Mouse (Mus musculus) lung, postnatal 0 days (tissue): ENCODE data around the gene Hrg. TPM values are rescaled to one million over a fixed set of nuclear protein-coding genes. Genes with fewer than 3 reads are reported as not detected.

ENCODE experiments used
- ATAC-seq: fragments of 200-750 bp; cut with Nextera tagmentation; 2 replicates; pipeline ENCODE4 v1.8.0; 2017; ENCODE audit warnings: moderate library complexity
- DNase-seq: peaks from one replicate; pipeline ENCODE4 v3.0.0-alpha.2; 2016; ENCODE audit warnings: low spot score
- H3K27ac ChIP-seq: fragments of 300-500 bp; sonication (generic); 2 replicates; pipeline ENCODE4 v1.5.1; 2014; ENCODE audit warnings: antibody characterized with exemption, mild to moderate bottlenecking, low read length, mixed read lengths
- H3K27me3 ChIP-seq: fragments of 300-500 bp; sonication (generic); replicated peaks from 2 replicates; pipeline ENCODE4 v1.6.1; 2014; ENCODE audit warnings: low read length, mixed read lengths; ENCODE audit not compliant: insufficient read depth
- H3K36me3 ChIP-seq: fragments of 300-500 bp; sonication (generic); 2 replicates; pipeline ENCODE4 v1.6.1; 2014; ENCODE audit warnings: low read length, mixed read lengths; ENCODE audit not compliant: insufficient read depth
- H3K4me1 ChIP-seq: fragments of 300-500 bp; sonication (generic); 2 replicates; pipeline ENCODE4 v1.6.1; 2014; ENCODE audit warnings: antibody characterized with exemption, low read depth, low read length, mixed read lengths; ENCODE audit not compliant: insufficient read depth
- H3K4me2 ChIP-seq: fragments of 300-500 bp; sonication (generic); replicated peaks from 2 replicates; pipeline ENCODE4 v1.6.1; 2014; ENCODE audit warnings: low read depth, mild to moderate bottlenecking, low read length, moderate library complexity, mixed read lengths
- H3K4me3 ChIP-seq: fragments of 300-500 bp; sonication (generic); 2 replicates; pipeline ENCODE4 v1.5.1; 2014; ENCODE audit warnings: low read depth, low read length
- H3K9ac ChIP-seq: fragments of 300-500 bp; sonication (generic); replicated peaks from 2 replicates; pipeline ENCODE4 v1.6.1; 2014; ENCODE audit warnings: low read depth, mild to moderate bottlenecking
- H3K9me3 ChIP-seq: fragments of 300-500 bp; sonication (generic); 2 replicates; pipeline ENCODE4 v1.6.1; 2016; ENCODE audit warnings: low read length, mixed read lengths
- CTCF ChIP-seq: IDR thresholded peaks from 2 replicates; pipeline ENCODE4 v1.5.1; 2016; ENCODE audit warnings: antibody characterized with exemption, mild to moderate bottlenecking
- EP300 ChIP-seq: IDR thresholded peaks from 2 replicates; pipeline ENCODE4 v1.6.1; 2016; ENCODE audit warnings: antibody characterized with exemption, mild to moderate bottlenecking, control low read depth
- WGBS: fragments of 180-500 bp; shearing (Covaris S2); extraction: QIAGEN DNeasy Blood & Tissue Kit; methylation state at CpG from one replicate; pipeline ENCODE4 v1.1.7; 2014; 5-methylcytosine and 5-hydroxymethylcytosine counted together
- polyA plus RNA-seq: library from polyadenylated mRNA; unstranded; fragments of >200 nt; fragmentation: Nextera tagmentation; extraction: Ambion mirVana; gene quantifications from 2 replicates; pipeline ENCODE4 v1.2.1, GENCODE M21; 2015

Hrg gene
- polyA plus RNA-seq, 1 experiment from 2014 or later = 0.06 TPM

- Histone ChIP-seq H3K4me3 (no peak overlapping the region), H3K4me1 (no peaks in the 10 kb centered on the region), H3K4me2 (no peak overlapping the region), H3K27ac (no peak overlapping the region), H3K27me3 (no peaks in the 10 kb centered on the region), H3K9me3 (no peaks in the 10 kb centered on the region), H3K36me3 (no peaks in the 10 kb centered on the region), H3K9ac (no peak overlapping the region)
- 79% methylated on average over 15 of the region's 15 CpGs for WGBS
- TF ChIP-seq EP300 (no peak), CTCF (no peak)
- no peak for DNase-seq
- ATAC-seq = no peak
Measured at GRCm38 (mm10) chr16:22918664-22919312, 32.1 kb upstream of the Hrg start.

- Histone ChIP-seq H3K4me3 (no peak overlapping the region), H3K9ac (no peak overlapping the region), H3K27ac (no peak overlapping the region), H3K27me3 (no peaks in the 10 kb centered on the region), H3K4me2 (no peak overlapping the region), H3K4me1 (no peaks in the 10 kb centered on the region), H3K36me3 (no peaks in the 10 kb centered on the region), H3K9me3 (no peaks in the 10 kb centered on the region)
- peak; percentile 60 for DNase-seq
- TF ChIP-seq CTCF (no peak), EP300 (0 out of 2 replicates have a peak, but pooled peaks have one; percentile 8)
- 35% methylated on average over 18 of the region's 18 CpGs for WGBS
- peak; percentile 83 for ATAC-seq
Measured at GRCm38 (mm10) chr16:22919971-22920854, 30.7 kb upstream of the Hrg start.

- no peak for DNase-seq
- TF ChIP-seq EP300 = no peak
- no peak for TF ChIP-seq CTCF
- 88% methylated on average over 5 of the region's 5 CpGs for WGBS
- Histone ChIP-seq H3K27ac (no peak overlapping the region), H3K4me2 (no peak overlapping the region), H3K9me3 (no peaks in the 10 kb centered on the region), H3K27me3 (no peaks in the 10 kb centered on the region), H3K4me1 (no peaks in the 10 kb centered on the region), H3K36me3 (no peaks in the 10 kb centered on the region), H3K4me3 (no peak overlapping the region), H3K9ac (no peak overlapping the region)
- no peak for ATAC-seq
Measured at GRCm38 (mm10) chr16:22921761-22922160, 29.1 kb upstream of the Hrg start.

- Histone ChIP-seq H3K4me2 (no peak overlapping the region), H3K9ac (no peak overlapping the region), H3K4me3 (no peak overlapping the region), H3K4me1 (no peaks in the 10 kb centered on the region), H3K36me3 (no peaks in the 10 kb centered on the region), H3K27me3 (no peaks in the 10 kb centered on the region), H3K27ac (no peak overlapping the region), H3K9me3 (no peaks in the 10 kb centered on the region)
- ATAC-seq = no peak
- DNase-seq = no peak
- WGBS = 81% methylated on average over 4 of the region's 4 CpGs
- TF ChIP-seq CTCF (no peak), EP300 (no peak)
Measured at GRCm38 (mm10) chr16:22922433-22922832, 28.4 kb upstream of the Hrg start.

GRCm38 (mm10) chr16:22929575-22929974 is 21.3 kb upstream of the Hrg start:
- TF ChIP-seq CTCF = no peak
- TF ChIP-seq EP300 = no peak
- no peak for DNase-seq

DNA sequence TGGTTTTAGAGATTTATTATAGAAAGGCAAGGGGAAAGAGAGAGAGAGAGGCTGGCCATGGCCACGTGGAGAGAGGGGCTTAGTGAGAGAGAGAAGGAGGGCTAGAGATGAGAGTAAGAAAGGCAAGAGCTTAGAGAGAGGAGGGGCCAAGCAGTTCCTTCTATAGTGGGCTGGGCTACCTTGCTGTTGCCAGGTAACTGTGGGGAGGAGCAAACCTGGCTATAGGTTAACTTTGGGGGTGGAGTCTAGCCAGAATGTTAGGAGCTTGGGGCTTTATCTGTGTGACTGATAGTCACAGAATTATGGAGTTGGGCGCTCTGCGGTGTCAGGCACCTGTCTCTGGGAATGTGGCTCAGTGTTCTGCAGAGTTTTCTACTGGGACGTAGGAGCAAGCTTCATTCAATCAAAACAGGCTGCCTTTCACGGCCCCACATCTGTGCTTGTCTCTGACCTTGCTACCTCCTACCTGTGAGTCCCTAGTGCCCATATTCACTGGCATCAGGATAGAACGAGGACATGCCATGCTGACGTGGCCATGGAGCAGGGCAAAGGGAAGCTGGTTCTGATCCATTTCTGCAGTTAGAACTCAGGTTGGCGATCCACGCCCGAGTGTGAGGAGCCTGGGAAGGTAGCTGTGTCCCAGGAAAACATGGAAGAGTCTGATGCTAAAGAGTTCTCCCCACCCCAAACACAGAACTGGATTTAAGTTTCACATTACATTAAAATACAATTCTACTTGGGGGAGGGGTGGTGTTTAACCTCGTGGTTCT is 19.3 kb upstream of the Hrg start:
- no peak for TF ChIP-seq CTCF
- no peak for TF ChIP-seq EP300
- H3K4me2 ChIP-seq = no peak overlapping the region
- no peaks in the 10 kb centered on the region for H3K27me3 ChIP-seq
- no peak for DNase-seq
- no peaks in the 10 kb centered on the region for H3K9me3 ChIP-seq
- no peak overlapping the region for H3K27ac ChIP-seq
- WGBS = 78% methylated on average over 11 of the region's 11 CpGs
- no peak for ATAC-seq
- H3K4me3 ChIP-seq = no peak overlapping the region
- H3K9ac ChIP-seq = no peak overlapping the region
- H3K4me1 ChIP-seq = no peaks in the 10 kb centered on the region
- H3K36me3 ChIP-seq = no peaks in the 10 kb centered on the region

More at GRCm38 (mm10) chr16:22929575-22929974, 21.3 kb upstream of the Hrg start:
- H3K9me3 ChIP-seq = no peaks in the 10 kb centered on the region
- H3K4me3 ChIP-seq = no peak overlapping the region
- H3K9ac ChIP-seq = no peak overlapping the region
- 58% methylated on average over 6 of the region's 6 CpGs for WGBS
- no peaks in the 10 kb centered on the region for H3K4me1 ChIP-seq
- H3K27ac ChIP-seq = no peak overlapping the region
- ATAC-seq = no peak
- H3K27me3 ChIP-seq = no peaks in the 10 kb centered on the region
- H3K4me2 ChIP-seq = no peak overlapping the region
- H3K36me3 ChIP-seq = no peaks in the 10 kb centered on the region
